Mouse (Mus musculus): ENCODE measurements around the gene Rbm47. TPM values are rescaled to one million over a fixed set of nuclear protein-coding genes. Genes with fewer than 3 reads are reported as not detected.

The Rbm47 gene
- polyA plus RNA-seq, 1 experiment from 2014 or later = 3.6 TPM

Small RNA genes lying within 50 kb of the gene (microRNA-seq; reads per million reads assigned to microRNA genes)
- gene Gm25952 = not detected

Other genes starting within 250 kb of the Rbm47 start
- gene Chrna9, start 238.2 kb downstream of the Rbm47 start, polyA plus RNA-seq (2016; fragmentation: Nextera tagmentation; extraction: Ambion mirVana) = 0.09 TPM in 1 of 2 replicates, not detected in the other
- 0.12 and 0.75 TPM in 2 replicates for gene 9130230L23Rik, start 168.8 kb downstream of the Rbm47 start, polyA plus RNA-seq (2016; fragmentation: Nextera tagmentation; extraction: Ambion mirVana)
- 0.14 TPM in 1 of 2 replicates, not detected in the other for gene Nsun7, start 86.8 kb upstream of the Rbm47 start, polyA plus RNA-seq (2016; fragmentation: Nextera tagmentation; extraction: Ambion mirVana)